Mouse (Mus musculus): ENCODE data around the gene Tas2r113.
"Not testable (repeated sequence)": the region's sequence is repeated elsewhere in the genome, so short reads cannot be mapped to it uniquely, and the experiment has no call there.

Gene Tas2r113

GRCm38 (mm10) chr6:132892711-132893110 is at the start of gene Tas2r113:
Gene Tas2r113, plus strand, starts transcription at chr6:132893011.
- no peak for DNase-seq (ENCODE audit: low spot score)

GRCm38 (mm10) chr6:132846842-132847241 is 46.0 kb upstream of the Tas2r113 start, which contains the start of gene Tas2r123:
Gene Tas2r123, plus strand, starts transcription at chr6:132847142.
- no peak for DNase-seq (ENCODE audit: low spot score)

- no peak for DNase-seq (ENCODE audit: low spot score)
These were observed 37.7 kb upstream of the Tas2r113 start, which contains the start of gene Tas2r116 for GRCm38 (mm10) chr6:132855138-132855537. Gene Tas2r116, plus strand, starts transcription at chr6:132855438.

GRCm38 (mm10) chr6:132867708-132868107 is 25.1 kb upstream of the Tas2r113 start, which contains the start of gene Tas2r110:
Gene Tas2r110, plus strand, starts transcription at chr6:132868008.
- no peak for DNase-seq (ENCODE audit: low spot score)

- no peak for DNase-seq (ENCODE audit: low spot score)
These were observed 16.5 kb downstream of the Tas2r113 start, which contains the start of gene Tas2r125 for GRCm38 (mm10) chr6:132909351-132909750. Gene Tas2r125, plus strand, starts transcription at chr6:132909651.

- DNase-seq (ENCODE audit: low spot score): not testable (repeated sequence)
These were observed 48.6 kb downstream of the Tas2r113 start for GRCm38 (mm10) chr6:132941376-132941775.
